Mouse (Mus musculus): ENCODE measurements around the gene Myt1.

Myt1 gene

GRCm38 (mm10) chr2:181763006-181763830, at the start of gene Myt1:
Myt1 (plus strand) TSS chr2:181763332.
- DNase-seq = peak; percentile 81

DNA sequence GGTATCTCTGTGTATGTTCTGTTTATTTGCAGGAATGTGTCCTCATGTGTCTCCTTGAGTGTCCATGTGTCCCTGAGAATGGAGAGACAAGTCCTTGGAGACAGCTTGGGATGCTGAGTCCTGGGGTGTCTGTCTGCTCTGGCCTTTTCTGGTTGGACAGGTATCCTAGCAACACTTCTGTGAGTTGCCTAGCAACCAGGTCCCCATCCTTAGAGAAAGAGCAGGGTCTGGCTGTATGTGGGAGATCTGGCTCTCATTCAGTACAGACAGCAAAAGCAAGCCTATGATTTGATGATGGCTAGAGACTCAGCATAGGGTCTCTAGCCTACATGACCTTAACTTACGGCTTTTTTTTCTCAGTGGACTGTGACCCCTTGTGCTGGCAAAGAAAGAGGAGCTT, 49.4 kb upstream of the Myt1 start:
- no peak for DNase-seq

GRCm38 (mm10) chr2:181714903-181715326, 48.2 kb upstream of the Myt1 start, which contains the start of gene Oprl1:
Oprl1 (plus strand) TSS chr2:181715016.
- peak; percentile 53 for DNase-seq

- no peak for DNase-seq
Observed at GRCm38 (mm10) chr2:181715382-181715781, 47.8 kb upstream of the Myt1 start.

DNA sequence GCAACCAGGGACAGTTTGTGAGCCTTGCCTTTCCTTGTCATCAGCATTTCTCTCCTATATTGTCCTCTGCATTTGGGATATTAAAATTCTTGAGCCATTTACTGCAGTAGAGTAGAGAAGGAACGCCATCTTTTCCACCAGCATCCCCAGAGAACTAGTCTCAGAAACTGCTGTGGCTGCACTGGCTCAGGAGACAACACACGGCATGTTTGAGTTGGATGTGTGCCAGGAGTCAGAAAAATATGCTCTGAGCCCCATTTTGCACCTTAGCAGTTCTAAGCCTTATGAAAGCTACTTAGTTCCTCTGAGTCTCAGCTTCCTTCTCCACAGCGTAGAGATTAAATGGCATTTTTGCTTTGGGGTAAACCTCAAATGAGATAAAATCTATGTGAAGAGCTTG, 46.1 kb upstream of the Myt1 start:
- no peak for DNase-seq

- DNase-seq = no peak
Observed at GRCm38 (mm10) chr2:181720061-181720460, 43.1 kb upstream of the Myt1 start.

GRCm38 (mm10) chr2:181721200-181721599, 41.9 kb upstream of the Myt1 start:
- DNase-seq = no peak

DNA sequence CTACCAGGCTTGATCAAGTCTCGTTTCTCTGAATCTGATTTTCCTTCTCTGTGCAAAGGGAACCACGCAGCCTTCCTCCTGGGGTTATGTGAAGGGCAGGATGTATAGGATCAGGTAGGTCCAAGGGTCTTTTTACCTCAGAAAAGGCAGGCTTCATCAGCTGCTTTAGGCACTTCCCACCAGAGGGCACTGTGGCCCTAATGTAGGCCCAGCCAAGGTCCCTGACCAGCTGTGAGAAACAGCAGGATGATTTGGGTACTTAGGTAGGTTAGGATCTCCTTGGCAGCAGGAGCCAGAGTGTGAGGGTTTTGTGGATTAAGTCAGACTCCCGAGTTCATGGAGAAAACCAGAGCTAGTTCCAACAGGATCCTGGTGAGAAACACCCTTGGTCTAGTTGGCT, 40.9 kb upstream of the Myt1 start:
- peak; percentile 74 for DNase-seq

DNA sequence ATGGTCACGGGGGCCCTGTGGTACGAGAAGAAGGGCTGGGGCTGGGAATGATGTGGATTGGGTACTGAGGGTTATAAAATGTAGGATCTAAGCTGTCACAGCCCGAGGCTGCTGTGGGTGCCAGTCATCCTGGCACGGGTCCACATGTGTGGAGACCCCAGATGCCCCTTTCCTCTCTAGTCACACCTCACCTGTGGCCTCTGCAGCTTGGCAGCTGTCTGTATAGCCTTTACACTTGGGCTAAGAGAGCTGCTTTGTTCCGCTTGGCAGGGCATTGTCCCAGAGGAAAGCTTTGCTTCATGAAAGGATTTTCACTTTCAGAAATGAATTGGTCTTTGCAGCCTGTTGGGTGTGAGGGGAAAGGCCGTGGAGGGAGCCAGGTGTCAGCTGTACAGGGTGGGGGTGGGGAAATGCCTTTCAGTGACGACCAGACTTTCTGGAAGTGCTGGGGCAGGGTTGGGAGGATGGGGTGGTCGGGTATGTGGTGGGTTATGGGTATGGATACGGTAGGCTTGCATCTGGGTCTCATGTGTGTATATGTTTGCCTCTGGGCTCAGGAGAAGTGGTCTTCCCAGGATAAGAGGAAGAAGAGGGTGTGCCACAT, 35.4 kb upstream of the Myt1 start:
- DNase-seq = no peak

- DNase-seq = no peak
Observed at GRCm38 (mm10) chr2:181730051-181730450, 33.1 kb upstream of the Myt1 start.

DNA sequence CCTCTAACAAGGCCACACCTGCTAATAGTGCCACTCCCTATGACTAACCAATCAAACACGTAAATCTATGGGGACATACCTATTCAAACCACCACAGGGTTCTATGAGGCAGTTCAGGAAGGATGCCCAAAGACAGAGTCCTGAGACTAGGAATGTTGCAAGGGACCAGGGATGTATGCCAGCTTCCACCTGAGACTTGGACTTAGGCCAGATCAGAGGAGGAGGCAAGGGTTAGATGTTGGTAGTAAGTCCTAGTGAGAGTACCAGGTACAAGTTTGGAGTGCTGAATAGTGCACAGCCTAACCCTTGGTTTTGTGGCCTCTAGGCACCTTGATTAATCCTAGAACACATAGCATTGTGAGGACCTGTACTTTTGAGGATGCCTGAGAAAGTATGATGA, 10.5 kb upstream of the Myt1 start:
- no peak for DNase-seq

- DNase-seq = no peak
Observed at GRCm38 (mm10) chr2:181758147-181758725, 4.9 kb upstream of the Myt1 start.

DNA sequence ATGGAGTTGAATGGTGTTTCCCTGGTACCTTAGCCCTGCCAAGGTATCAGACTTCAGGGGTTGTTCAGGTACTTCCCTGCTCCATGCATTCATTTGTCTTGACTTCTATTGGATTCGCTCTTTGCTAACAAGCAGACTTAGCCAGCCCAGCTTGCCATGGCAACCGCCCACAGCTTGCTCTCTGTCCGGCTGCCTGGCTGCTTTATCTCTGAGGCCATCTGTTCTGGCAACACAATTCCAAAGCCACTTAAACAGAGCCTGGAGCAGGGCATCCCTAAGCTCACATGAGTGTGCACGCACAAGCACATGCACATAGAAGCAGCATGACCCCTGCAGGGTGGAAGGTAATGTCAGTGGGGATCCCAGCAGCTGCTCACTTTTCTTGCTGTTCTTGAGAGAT, 4.1 kb upstream of the Myt1 start:
- peak; percentile 44 for DNase-seq

DNA sequence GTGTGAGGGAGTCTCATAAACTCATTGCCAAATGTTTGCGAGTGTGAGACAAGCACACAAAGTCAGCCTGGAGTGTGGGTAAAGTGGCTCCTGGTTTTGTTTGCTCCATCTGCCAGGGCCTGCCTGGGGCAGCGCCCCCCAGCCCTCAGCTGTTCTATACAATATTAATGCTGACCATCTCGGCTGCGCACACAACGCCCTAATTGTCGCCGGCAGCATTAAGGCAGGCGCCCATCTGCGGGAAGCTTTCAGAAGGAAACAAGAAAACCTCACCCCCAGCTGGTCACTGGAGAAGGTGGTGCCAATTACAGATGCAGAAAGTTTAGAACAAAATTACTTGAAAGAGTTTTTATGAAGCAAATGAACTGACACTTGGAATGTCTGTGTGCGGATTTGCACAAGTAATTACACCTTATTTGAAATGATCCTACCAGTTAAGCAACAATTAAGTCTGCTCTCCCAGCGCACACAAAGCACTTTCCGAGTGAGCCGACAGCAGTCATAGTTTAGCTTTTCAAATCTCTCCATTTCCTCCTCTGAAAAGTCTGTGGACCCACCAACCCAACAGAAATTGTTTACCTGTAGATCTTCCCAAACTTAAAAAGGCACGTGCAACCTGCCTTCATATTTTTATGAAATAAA, 875 bp downstream of the Myt1 start:
- peak; percentile 63 for DNase-seq

DNA sequence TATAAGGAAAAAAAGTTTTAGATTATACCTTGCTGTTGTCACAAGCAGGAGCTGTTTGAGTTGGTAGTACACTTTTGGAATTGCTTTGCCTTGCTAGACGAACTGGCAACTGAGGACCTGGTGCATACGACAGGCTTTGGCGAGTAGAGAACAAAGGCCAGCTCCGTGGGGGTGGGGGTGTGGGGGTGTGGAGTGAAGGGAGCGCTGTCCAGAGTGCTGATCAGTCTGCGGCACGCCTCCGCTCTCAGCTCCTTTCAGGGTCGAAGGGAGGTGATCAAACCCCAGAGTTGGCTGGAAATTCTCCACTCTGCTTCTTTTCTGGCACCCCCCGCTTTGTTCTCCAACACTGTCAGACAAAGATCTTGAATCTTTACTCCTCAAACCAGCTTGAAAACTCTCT, 1.5 kb downstream of the Myt1 start:
- DNase-seq = peak; percentile 83

- DNase-seq = no peak
Observed at GRCm38 (mm10) chr2:181765251-181765650, 2.1 kb downstream of the Myt1 start.

- DNase-seq = peak; percentile 33
Observed at GRCm38 (mm10) chr2:181766672-181767557, 3.8 kb downstream of the Myt1 start.

- no peak for DNase-seq
Observed at GRCm38 (mm10) chr2:181768451-181768850, 5.3 kb downstream of the Myt1 start.

GRCm38 (mm10) chr2:181769397-181769796, 6.3 kb downstream of the Myt1 start:
- no peak for DNase-seq

GRCm38 (mm10) chr2:181773203-181773602, 10.1 kb downstream of the Myt1 start:
- no peak for DNase-seq

DNA sequence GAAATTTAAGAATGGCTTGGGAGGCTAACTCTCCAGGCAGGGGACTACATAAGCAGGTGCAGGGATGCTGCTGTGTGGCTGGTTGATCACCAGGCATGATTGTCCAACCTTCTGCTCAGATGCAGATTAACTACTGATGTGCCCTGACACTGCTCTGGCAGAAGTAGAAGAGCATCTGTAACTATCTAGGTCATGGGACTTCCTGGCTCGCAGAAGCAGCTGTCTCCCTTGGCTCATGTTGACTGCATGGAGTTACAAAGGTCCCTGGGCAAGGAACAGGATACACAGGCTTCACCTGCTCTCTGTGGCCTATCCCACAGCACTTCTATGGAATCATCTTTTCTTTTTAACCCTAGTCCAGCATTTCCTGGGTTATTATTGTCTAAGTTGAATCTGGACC, 12.7 kb downstream of the Myt1 start:
- no peak for DNase-seq

GRCm38 (mm10) chr2:181777715-181778114, 14.6 kb downstream of the Myt1 start:
- no peak for DNase-seq

Data from embryo, embryonic 11 days (tissue).